Mouse (Mus musculus): ENCODE measurements around the gene Foxo1.
A peak's percentile ranks its signal among the peaks of the same experiment; 100 is the strongest.

GRCm38 (mm10) chr3:52267652-52268486, at the start of gene Foxo1:
- TF ChIP-seq CTCF (IDR thresholded peaks at IDR 0.05; ENCODE audit: borderline replicate concordance, insufficient read depth, low read length) (no peak), POLR2A (IDR thresholded peaks at IDR 0.05; ENCODE audit: low read depth, low read length) (peak; percentile 81)

Measured in embryonic fibroblast, embryonic 13.5 days (primary cell).